Mouse (Mus musculus) left cerebral cortex, postnatal 25 days (tissue): ENCODE data around the gene Nipal3. TPM values are rescaled to one million over a fixed set of nuclear protein-coding genes. Genes with fewer than 3 reads are reported as not detected.

ENCODE experiments used
- DNase-seq, 2 experiments: peaks; one replicate each; pipeline ENCODE4 v3.0.0; 2022; ENCODE audit warnings: low spot score in 2 of 2, mixed read lengths in 1 of 2
- intact Hi-C: fragments of 180-260 bp; cut with DNase I; formaldehyde crosslinking; loops from one replicate; pipeline ENCODE4 v1.15.1; 2025
- total RNA-seq, 2 experiments: library from RNA; stranded (reverse); gene quantifications; 2 replicates each; pipeline ENCODE4 v1.2.3; 2021

The Nipal3 gene
- total RNA-seq, 2 experiments from 2014 or later = 104 TPM

DNA sequence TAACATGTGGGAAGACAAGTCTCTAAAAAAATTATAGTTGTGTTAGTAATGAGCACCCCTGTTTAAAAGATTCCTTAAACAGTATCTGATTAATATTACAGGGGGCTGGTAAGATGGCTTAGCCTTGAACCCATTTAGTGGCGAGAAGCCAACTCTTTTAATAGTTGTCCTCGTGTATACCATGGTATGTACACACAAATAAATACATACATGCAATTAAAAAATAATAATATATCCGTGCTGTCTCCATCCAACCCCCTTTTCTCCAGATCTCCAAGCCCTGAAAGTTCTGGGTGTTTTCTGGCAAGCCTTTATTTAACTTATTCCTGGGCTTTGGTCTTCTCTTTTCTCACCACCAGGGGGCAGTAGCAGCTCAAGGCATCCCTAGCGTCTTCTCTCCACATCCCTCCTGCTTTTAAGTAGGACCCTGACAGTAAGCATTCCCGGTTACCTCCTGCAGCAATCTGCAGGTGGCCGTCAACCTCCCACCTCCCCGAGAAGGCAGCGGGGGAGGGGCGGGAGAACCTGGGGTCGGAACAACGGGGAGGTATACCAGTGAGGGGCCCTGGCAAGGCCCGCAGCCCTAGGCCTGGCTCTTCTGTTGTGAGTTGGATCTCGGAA, 13.7 kb upstream of the Nipal3 start:
- peak; percentile 85 to 91 for DNase-seq
- intact Hi-C loops = loop anchor here (1.0 kb wide), 1 partner anchor 159 kb away; no protein-coding TSS in a partner anchor

DNA sequence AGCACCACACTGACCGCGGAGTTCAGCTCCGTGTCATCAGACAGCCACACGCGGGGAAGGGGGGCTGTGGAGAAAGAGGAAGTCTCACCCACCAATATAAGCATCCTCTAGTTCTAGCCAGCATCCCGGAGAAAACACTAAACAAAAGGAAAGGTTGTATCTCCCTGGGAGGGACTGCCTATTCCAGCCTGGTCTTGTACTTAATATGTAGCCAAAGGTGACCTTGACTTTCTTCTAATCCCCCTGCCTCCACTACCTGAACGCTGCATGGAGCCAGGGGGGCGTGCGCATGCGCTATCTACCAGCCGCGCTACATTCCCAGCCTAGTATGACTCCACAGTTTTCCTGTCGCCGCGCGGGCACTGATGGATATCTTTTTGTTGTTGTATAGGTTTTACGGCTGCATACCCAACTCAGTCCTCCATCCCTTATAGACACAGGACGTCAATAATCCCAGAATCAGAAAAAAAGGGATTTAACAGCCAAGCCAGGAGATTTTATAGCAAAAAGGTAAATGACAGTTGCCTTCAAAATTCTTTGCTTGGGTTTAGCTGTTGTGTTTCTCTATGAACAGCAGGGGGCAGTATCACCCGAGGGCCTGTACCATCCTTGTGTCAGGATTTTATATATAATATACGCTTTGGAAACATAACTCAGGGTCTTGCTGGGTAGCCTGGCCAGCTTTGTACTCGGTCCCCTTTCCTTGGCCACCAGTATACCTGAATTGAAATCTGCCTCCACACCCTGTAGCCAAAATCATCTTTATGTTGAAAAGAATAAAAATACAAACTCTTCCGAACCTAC, 12.9 kb upstream of the Nipal3 start:
- intact Hi-C loops = loop anchor here (1.0 kb wide), 1 partner anchor 160 kb away; no protein-coding TSS in a partner anchor
- DNase-seq = peak; percentile 73 to 75

DNA sequence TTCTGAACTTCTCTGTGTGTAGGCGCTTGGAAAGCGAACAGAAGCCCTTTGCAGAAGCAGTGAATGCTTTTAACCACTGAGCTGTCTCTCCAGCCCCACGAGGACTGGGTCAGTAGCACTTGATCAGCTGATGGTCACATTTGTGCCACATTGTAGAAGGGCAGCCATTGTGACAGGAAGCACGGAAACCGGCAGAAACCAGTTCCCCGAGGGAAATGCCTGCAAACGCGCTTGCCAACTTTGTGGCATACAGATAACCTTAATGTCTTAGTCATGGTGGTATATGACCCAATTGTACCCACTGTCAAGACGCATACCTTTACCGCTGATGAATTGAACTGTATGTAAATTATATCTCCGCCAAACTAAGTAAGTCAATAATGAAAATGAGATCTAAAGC, 11.0 kb upstream of the Nipal3 start:
- intact Hi-C loops = no loop called here
- no peak for DNase-seq

DNA sequence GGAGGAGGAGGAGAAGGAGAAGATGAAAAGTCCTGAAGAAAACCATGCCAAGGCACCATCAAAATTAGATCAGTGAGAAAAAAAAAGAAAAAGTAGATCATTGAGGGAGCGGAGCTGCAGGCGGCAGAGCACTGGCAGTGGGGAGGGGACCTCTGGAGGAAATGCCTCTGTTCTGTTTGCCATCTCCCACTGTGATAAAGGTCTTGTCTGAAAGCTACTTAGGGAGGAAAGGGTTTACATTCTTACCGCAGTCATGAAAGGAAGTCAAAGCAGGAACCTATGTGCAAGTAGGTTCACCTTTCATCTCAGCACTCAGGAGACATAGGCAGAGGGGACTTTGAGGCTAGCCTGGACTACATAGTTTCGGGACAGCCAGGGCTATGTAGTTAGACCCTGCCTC, 6.7 kb upstream of the Nipal3 start:
- intact Hi-C loops = no loop called here
- DNase-seq = no peak

DNA sequence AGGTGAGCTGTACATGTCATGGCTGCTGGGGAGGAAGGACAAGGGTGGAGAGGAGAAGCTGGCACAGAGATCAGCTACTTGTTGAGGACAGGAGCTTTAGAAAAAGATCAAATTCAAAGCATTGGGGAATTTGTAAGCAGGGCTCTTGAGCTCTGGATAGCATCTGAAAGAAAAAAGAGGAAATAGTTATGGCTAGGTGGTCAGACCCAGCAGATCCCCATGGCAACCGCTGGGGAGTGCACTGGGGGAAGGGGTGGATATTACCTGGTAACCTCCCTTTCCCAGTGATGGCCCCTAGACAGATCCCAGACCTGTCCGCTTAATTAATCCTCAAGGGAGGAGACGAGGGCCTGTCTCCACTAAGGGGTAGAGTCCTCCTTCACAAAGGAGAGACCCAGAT, 5.0 kb upstream of the Nipal3 start:
- DNase-seq = no peak
- intact Hi-C loops = no loop called here

DNA sequence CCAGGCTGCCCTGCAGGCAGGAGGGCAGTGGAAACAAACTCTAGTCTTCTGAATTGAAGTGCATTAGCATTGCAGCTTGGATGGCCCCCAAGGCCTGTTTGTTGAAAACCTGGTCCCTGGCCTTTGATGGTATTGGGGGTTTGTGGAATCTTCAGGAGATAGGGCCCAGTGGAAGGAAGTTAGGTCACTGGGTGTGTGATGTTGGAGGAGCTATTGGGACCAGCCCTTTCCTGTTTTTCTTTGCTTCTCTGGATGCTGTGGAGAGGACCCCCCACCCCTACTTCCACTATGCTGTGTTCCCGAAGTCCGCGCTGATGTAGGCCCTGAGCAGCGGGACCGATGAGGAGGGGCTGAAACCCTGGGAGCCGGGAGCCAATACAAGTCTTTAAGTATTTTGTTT, 3.3 kb upstream of the Nipal3 start:
- intact Hi-C loops = no loop called here
- no peak for DNase-seq

DNA sequence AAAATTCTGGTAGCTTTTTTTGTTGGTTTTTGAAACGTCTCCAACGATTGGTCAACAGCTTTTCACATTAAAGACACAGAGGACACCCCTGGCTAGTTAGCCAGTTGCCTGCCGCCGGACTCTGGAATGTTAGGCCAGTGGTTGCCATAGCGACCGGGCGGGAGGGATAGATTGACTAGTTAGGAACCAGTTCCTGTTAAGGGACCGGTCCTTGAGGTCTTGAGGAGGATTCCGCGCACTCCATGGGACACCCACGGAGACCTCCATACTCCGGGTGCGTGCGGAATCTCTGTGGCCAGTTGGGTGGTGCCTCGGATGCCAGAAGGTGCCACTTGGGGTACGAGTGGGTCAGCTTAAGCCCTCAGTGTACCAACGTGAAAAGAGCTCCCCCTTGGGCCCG, 972 bp upstream of the Nipal3 start:
- no peak for DNase-seq
- intact Hi-C loops = no loop called here

DNA sequence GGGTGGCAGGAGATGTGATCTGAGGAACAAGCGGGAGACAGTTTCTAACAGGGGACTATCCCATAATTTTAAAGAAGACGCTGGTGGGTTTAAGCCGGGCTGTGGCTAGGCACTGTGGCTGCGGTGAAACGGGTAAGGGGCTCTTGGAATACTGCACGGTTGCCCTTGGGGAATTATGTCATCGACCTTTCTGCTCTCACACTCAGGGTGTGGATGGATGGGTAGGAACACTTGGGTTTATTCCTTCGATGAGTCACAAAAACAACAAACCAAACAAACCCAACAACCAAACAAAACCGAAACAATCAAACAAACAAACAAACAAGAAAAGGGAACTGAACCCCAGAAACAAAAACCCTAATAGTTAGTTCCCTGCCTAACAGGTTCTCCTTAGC, 556 bp upstream of the Nipal3 start:
- no peak for DNase-seq
- intact Hi-C loops = no loop called here

DNA sequence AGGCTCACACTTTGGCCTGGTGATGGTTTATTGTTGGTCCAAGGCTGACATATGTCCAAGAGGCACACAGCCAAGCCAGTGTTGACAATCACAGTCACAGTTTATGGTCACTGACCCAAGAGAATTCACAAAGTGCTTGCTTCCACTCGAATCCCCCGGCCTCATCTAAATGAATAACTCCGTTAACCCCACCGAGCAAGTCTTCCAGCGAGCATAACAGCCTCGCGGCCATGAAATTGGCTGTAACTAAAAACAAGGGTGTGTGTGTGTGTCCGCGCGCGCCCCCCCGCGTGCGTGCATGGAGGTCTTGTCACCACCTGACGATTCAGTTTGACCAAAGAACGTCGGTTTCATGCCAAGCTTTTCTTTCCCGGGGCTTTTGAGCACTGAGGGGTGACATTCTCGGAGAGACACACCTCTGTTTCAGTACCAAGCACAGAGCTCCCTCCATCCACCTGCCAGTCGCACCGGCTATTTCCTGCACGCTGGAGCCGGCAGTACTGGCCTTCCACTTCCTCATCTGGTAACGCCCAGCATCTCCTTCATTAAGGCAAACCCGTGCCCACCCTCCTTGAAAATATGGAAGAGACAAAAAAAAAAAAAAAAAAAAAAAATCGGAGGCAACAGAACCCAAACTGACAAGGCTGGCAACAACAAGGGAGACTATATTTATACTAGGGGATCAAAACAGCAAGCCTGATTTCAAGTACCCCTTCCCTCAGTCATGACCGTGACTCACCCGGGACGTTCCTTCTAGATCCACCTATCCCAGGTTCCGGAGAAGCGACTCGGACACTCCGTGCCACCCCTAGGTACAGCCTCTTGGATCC, 932 bp downstream of the Nipal3 start:
- DNase-seq = peak; percentile 39 to 59
- intact Hi-C loops = no loop called here

DNA sequence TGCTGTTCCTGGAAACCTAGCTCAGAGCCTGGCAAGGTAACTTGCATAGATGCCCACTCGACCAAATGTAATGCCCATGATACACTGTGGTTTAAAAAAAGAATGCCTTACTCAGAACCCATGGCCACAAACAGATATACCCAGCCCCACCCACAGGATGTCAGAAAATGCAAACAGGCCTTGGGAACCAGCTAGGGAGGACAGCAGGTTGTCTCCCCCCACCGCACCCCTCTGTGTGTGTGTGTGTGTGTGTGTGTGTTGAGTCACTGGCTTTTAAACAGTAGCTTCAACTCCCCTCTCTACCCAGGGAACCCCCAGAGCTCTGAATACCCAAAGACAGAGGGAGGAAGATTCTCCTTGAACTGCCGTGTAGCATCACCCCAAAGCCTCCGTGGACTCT, 1.6 kb downstream of the Nipal3 start:
- DNase-seq = no peak
- intact Hi-C loops = no loop called here

DNA sequence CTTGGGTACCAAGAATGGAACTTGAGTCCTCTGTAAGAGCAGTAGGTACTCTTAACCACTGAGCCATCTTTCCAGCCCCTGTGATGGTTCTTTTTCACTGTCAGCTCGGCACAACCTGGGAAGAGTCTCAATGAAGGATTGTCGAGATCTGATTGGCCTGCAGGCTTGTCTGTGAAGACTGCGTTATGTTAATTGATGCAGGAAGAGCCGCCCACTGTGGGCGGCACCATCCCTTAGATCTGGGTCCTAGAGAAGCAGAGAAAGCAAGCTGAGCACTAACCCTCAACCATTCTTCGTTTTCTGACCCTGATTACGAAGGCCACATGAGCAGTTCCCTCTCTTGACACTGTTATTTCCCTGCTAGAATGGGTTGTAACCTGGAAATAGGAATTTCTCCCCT, 5.6 kb downstream of the Nipal3 start:
- DNase-seq = no peak

DNA sequence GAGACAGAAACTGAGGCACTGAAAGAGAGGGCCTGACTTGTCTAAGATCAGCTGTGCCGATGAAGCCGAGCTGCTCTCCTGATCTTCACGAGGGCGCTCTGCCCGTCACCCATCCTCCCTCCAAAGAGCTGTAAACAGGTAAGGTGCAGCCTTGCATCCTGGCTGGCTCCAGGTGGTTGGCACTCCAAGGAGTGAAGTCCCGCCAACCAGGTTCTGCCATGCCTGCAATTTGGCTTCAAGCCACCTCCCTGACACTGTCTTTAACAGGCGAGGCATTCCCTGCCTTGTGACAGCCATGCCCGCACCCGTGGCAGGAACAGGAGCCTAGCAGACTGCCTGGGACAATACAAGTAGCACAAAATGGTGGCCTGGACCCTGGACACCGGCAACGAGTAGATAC, 8.5 kb downstream of the Nipal3 start:
- intact Hi-C loops = no loop called here
- DNase-seq = no peak

More for the DNA sequence above, 5.6 kb downstream of the Nipal3 start:
- intact Hi-C loops = no loop called here

DNA sequence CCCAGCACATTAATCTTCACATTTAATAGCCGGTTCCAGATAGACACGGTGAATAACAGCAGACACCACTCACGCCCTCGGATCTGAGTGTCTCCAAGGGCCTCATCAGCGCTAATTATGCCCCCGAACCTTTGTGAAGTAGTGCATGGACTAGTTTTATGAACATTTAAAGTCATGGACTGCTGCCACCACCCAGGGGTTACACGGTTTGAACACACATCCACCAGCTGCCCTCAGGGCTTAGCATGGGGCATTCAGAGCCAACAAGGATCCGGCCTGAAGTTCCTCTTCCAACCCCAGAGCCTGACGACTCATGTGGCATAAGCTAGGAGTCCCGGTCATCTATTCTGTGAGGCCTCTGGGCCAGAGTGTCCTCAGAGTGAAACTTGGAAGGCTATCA, 9.8 kb downstream of the Nipal3 start:
- no peak for DNase-seq
- intact Hi-C loops = no loop called here

DNA sequence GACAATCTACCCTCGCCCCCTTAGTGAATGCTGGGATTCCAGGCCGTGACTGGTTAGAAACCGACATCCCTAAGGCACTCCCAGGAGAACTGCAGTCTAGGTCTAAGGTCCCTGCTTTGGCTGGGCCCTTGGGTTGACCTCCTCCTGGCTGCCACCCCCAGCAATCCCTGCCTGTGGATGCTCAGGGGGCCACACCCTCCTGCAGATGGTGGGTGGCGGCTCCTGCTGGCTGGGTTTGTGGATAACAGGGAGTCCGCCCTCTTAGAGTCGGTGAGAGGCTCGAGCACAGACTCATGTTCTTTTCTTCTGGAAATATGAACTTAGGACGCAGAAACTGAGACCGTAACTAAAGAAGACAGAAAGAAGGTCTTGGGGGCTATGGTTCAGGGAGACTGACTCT, 14.5 kb downstream of the Nipal3 start:
- intact Hi-C loops = no loop called here
- no peak for DNase-seq

DNA sequence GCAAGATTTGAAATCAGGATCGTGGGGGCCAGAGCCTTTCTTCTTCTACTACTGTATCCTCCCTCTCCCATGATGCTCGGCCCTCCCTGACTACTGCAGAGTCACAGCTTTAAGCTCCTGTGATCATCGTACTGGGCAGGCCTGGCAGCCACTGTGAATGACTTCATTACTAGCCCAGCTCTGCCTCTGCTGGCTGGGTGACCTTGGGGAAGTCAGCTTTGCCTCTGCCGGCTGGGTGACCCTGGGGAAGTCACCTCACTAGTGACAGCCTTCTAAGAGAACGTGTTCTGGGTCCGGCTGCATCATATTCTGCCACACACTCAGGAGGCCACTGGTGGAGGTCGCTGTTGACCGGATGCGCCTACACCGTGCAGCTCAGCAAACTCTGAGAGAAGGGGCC, 17.0 kb downstream of the Nipal3 start:
- no peak for DNase-seq
- intact Hi-C loops = no loop called here

DNA sequence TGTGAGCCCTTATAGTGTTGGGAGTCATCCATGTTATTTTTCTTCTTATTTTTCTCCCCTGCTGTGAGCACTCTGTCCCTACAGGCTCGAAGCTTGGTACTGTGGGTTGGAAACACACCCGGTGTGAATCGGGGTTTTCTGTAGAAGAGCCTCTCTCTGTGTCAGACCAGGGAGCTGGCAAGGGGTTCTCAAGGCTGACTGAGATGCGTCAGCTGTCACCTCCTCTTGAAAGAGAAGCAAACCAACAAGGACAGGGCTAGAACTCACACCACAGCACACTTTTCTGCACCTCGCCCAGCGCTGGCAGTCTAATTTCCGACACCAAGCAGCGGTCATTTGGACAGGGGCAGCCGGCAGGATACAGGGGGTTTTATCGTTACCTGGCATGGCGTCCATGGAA, 31.4 kb downstream of the Nipal3 start:
- intact Hi-C loops = no loop called here
- DNase-seq = no peak

DNA sequence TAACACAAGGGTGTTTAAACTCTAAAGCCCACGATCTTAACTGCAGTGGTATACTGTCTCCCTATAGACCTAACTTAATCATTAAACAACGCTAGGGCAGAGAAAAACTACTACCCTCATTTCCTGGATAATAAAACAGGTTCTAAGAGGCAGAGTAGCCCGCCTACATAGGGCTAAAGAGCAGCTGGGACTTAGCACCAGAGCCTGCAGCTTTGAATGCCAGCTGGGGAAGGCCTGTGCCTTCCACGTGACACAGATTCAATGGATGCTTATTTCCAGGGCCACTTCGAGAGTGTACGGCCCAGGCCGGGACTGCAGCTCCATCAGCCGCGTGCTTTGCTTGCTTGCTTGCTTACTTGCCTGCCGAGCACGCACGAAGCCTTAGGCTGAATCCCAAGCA, 41.3 kb downstream of the Nipal3 start:
- intact Hi-C loops = no loop called here
- no peak for DNase-seq

DNA sequence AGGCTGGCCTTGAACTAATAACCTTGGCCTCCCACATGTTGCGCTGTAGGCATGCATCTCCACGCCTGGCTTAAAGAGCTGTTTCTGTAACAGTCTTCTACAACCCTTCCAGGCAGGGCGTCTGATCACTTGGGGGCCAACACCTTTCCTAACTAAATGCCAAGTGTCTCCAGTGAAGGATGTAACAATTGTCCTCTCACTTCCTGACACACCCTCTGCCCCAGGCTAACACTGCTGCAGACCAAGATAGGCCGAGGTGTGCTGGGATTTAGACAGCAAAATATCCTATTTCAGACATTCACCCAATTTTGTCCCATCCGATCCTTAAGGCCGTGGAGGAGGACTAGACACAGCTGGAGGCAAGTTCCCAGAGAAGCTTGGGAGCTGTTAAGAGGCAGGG, 41.7 kb downstream of the Nipal3 start:
- intact Hi-C loops = no loop called here
- DNase-seq = no peak

DNA sequence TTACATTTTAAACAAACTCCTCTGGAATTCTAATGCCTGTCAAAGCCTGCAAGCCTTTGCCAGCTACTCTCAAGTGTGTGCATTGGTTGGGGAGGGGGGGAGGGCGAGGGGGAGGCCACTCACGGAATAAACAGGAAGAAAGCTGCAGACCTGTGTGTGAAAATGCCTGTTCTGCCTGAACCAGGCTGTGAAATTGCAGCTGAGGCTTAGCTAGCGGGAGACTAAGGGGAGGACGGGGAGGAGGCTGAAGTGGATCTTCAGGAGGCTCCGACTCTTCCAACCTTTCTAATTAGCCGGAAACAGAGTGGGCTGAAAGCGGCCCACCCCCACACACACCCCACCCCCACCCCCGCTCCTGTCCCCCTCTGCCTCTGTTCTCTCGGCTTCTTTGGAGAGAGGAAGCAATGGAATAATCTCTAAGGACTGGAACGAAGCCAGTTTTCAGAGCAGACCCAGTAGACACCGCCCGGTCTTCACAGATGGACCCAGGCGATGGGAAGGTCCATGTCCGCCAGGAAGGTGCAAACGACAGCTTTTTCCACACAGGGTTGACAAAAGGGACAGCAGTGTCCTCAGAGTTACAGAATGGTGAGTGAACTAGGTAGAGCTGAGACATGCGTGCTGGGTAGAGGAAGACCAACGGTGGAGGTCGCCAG, 43.4 kb downstream of the Nipal3 start:
- intact Hi-C loops = no loop called here
- DNase-seq = no peak

DNA sequence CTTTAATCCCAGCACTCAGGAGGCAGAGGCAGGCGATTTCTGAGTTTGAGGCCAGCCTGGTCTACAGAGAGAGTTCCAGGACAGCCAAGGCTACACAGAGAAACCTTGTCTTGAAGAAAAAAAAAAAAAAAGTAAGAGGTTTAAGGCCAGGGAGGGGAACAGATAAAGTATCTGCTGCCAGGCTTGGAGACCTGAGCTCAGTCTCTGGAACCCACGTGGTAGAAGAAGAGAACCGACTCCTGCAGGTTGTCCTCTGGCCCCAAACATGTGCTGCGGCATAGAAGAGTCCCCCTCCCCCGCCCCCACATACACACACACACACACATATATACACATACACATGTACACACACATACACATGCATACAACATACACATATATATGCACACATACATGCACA, 52.4 kb downstream of the Nipal3 start:
- no peak for DNase-seq
- intact Hi-C loops = no loop called here
